Mouse (Mus musculus) liver, embryonic 15.5 days (tissue): ENCODE measurements around the gene Cwc22. TPM values are rescaled to one million over a fixed set of nuclear protein-coding genes. Genes with fewer than 3 reads are reported as not detected.

Experiments used
- ATAC-seq: fragments of 200-750 bp; cut with Nextera tagmentation; 2 replicates; pipeline ENCODE4 v1.8.0; 2017; ENCODE audit warnings: moderate number of reproducible peaks, mild to moderate bottlenecking, moderate library complexity; ENCODE audit not compliant: insufficient read depth
- H3K27ac ChIP-seq: fragments of 300-500 bp; sonication (generic); replicated peaks from 2 replicates; pipeline ENCODE4 v1.5.1; 2015; ENCODE audit warnings: mild to moderate bottlenecking, inconsistent platforms
- H3K27me3 ChIP-seq: fragments of 300-500 bp; sonication (generic); 2 replicates; pipeline ENCODE4 v1.6.1; 2015; ENCODE audit warnings: mild to moderate bottlenecking, inconsistent platforms
- H3K36me3 ChIP-seq: fragments of 300-500 bp; sonication (generic); replicated peaks from 2 replicates; pipeline ENCODE4 v1.6.1; 2015; ENCODE audit warnings: moderate library complexity, mild to moderate bottlenecking, inconsistent platforms
- H3K4me1 ChIP-seq: fragments of 300-500 bp; sonication (generic); replicated peaks from 2 replicates; pipeline ENCODE4 v1.6.1; 2015; ENCODE audit warnings: inconsistent platforms
- H3K4me2 ChIP-seq: fragments of 300-500 bp; sonication (generic); 2 replicates; pipeline ENCODE4 v1.6.1; 2015; ENCODE audit warnings: moderate library complexity, mild to moderate bottlenecking, inconsistent platforms
- H3K4me3 ChIP-seq: fragments of 300-500 bp; sonication (generic); replicated peaks from 2 replicates; pipeline ENCODE4 v1.5.1; 2015; ENCODE audit warnings: mild to moderate bottlenecking, inconsistent platforms
- H3K9ac ChIP-seq: fragments of 300-500 bp; sonication (generic); 2 replicates; pipeline ENCODE4 v1.6.1; 2015; ENCODE audit warnings: moderate library complexity, mild to moderate bottlenecking, inconsistent platforms
- H3K9me3 ChIP-seq: fragments of 300-500 bp; sonication (generic); replicated peaks from 2 replicates; pipeline ENCODE4 v1.6.1; 2016; ENCODE audit warnings: inconsistent platforms
- WGBS: fragments of 180-500 bp; shearing (Covaris S2); methylation state at CpG from one replicate; pipeline ENCODE4 v1.1.7; 2015; ENCODE audit warnings: mixed read lengths; ENCODE audit not compliant: insufficient replicate concordance; 5-methylcytosine and 5-hydroxymethylcytosine counted together
- polyA plus RNA-seq: library from polyadenylated mRNA; unstranded; fragments of >200 nt; fragmentation: Nextera tagmentation; extraction: Ambion mirVana; gene quantifications from 2 replicates; pipeline ENCODE4 v1.2.1, GENCODE M21; 2015

Gene Cwc22
- polyA plus RNA-seq, 1 experiment from 2014 or later = 11.7 TPM

DNA sequence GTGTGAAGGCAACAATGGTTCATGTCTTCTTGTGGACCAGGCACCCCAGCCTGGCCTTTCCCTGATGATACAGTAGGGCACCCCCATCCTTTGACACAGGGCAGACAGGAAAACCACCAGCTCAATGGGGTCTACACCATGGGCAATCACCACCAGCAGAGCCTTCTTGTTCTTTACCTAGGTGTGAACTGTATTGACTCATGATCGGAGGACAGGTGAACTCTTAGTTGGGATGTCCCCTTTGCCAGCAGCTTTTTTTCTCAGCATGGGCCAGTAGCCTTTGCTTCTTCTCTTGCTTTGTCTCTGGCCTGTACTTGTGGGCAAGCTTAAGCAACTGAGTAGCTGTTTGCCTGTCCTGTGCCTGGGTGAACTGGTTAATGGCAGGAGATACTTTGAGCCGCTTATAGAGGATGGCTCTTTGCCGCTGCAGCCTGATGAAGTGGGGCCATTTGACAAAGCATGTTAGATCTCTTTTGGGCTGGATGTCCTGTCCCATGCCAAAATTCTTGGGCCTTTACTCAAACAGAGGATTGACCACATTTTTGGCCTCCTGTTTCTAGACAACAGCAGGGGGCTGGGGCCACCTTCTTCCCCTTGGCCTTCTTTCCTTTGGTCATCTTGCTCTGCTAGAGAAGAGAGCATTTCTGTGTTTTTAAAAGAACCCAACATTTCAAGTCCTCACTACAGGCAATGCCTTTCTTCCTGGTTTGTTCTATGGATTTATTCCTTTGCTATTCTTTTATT is 16.4 kb upstream of the Cwc22 start:
- 80% methylated on average over 3 of the region's 3 CpGs for WGBS

DNA sequence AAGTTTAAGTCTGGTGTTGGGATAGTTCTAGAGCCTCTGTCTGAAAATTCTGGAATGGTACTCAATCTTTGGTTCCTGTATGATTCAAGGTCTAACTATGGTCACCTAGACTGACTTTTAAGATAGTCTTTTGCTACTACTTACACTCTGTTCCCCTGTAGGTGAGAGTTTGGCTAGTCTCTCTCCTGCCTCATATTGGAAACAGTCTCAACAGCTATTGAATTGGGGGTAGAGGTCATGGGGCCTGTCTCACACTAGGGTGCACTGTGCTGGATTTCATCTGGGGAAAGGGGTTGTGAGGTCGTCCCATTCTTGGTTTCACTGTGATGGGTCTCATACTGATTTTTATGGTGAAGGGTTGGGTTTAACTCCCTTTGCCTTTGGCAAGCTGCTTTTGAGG is 15.1 kb upstream of the Cwc22 start:
- no peak overlapping the region for H3K4me3 ChIP-seq
- no peaks in the 10 kb centered on the region for H3K27me3 ChIP-seq

More for the DNA sequence above, 16.4 kb upstream of the Cwc22 start:
- H3K9me3 ChIP-seq = no peaks in the 10 kb centered on the region
- no peaks in the 10 kb centered on the region for H3K4me1 ChIP-seq
- no peak overlapping the region for H3K27ac ChIP-seq
- H3K9ac ChIP-seq = no peak overlapping the region
- no peak overlapping the region for H3K4me3 ChIP-seq
- no peaks in the 10 kb centered on the region for H3K36me3 ChIP-seq
- H3K27me3 ChIP-seq = no peaks in the 10 kb centered on the region
- H3K4me2 ChIP-seq = no peak overlapping the region
- ATAC-seq = no peak

DNA sequence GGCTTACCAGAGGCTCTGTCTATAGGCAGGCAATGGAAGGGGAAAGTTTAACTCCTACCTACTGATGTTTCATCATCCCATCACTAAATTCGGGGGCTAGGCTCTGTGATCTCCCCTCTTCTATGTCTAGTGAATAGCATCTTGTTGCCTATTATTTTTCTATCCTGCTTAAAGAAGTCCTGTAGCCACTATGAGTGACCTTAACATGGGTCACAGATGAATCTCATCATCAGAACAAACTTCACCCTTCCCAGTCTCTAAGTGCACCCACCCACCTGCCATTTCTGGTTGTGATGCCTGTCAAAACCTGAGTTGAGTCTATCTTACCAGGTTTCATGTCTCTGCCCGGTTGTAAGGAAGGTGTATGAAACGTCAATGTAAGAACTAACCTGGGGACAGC is 14.5 kb upstream of the Cwc22 start:
- H3K4me3 ChIP-seq = no peak overlapping the region
- H3K27ac ChIP-seq = no peak overlapping the region
- no peaks in the 10 kb centered on the region for H3K4me1 ChIP-seq
- no peak overlapping the region for H3K9ac ChIP-seq
- no peak overlapping the region for H3K4me2 ChIP-seq
- no peak for ATAC-seq
- no peaks in the 10 kb centered on the region for H3K27me3 ChIP-seq
- H3K9me3 ChIP-seq = no peaks in the 10 kb centered on the region
- 51% methylated on average over 3 of the region's 3 CpGs for WGBS
- no peaks in the 10 kb centered on the region for H3K36me3 ChIP-seq

More for the DNA sequence above, 15.1 kb upstream of the Cwc22 start:
- Histone ChIP-seq H3K27ac (no peak overlapping the region), H3K36me3 (no peaks in the 10 kb centered on the region), H3K9ac (no peak overlapping the region), H3K4me2 (no peak overlapping the region), H3K9me3 (no peaks in the 10 kb centered on the region), H3K4me1 (no peaks in the 10 kb centered on the region)
- ATAC-seq = no peak
- 50% methylated on average over 1 of the region's 1 CpGs for WGBS

DNA sequence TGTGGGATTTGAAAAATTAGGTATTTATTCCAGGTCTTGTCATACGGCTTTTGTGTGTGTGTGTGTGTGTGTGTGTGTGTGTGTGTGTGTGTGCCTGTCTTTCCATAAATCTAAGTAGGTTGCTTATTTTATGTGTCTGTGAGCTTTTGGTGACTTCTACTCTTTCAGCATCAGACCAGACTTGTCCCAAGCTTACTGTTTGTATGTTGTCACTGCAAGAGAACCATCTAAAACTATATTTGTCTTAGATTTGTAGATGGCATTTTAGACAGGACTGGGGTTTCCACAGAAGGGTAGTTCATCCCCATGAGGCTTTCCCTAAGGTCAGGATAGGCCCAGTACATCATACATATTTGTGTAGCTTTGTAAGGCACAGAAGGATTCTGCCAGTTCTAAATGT is 13.2 kb upstream of the Cwc22 start:
- Histone ChIP-seq H3K36me3 (no peaks in the 10 kb centered on the region), H3K9me3 (no peaks in the 10 kb centered on the region), H3K4me1 (no peaks in the 10 kb centered on the region), H3K27ac (no peak overlapping the region), H3K4me3 (no peak overlapping the region), H3K9ac (no peak overlapping the region), H3K4me2 (no peak overlapping the region), H3K27me3 (no peaks in the 10 kb centered on the region)
- WGBS = 75% methylated on average over 1 of the region's 1 CpGs
- ATAC-seq = no peak

DNA sequence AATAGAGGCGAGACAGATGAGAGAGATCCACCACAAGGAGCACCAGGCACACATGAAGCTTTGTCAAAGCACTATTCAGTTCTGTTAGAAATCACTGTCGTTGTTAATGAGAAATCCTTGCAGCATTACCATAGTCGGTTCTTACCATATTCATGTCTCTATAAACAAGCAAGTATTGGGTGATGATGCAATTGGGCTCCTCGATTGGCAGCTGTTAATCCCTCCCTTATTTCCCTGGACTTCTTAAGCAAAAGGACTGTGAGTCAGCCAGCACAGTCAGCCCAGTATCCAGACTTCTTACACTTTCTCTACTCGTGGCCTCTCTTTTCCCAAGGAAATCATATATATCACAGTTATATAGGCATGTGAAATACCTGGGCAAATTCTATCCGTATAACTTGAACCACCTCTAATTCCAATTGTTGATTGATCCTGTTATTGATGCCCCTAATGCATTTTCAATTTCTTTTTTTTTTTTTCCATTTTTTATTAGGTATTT is 5.3 kb upstream of the Cwc22 start:
- H3K9ac ChIP-seq = no peak overlapping the region
- 62% methylated on average over 6 of the region's 6 CpGs for WGBS
- no peaks in the 10 kb centered on the region for H3K9me3 ChIP-seq
- no peaks in the 10 kb centered on the region for H3K36me3 ChIP-seq
- H3K27ac ChIP-seq = no peak overlapping the region
- no peak for ATAC-seq
- no peak overlapping the region for H3K4me3 ChIP-seq
- no peaks in the 10 kb centered on the region for H3K4me1 ChIP-seq
- no peak overlapping the region for H3K4me2 ChIP-seq
- no peaks in the 10 kb centered on the region for H3K27me3 ChIP-seq

DNA sequence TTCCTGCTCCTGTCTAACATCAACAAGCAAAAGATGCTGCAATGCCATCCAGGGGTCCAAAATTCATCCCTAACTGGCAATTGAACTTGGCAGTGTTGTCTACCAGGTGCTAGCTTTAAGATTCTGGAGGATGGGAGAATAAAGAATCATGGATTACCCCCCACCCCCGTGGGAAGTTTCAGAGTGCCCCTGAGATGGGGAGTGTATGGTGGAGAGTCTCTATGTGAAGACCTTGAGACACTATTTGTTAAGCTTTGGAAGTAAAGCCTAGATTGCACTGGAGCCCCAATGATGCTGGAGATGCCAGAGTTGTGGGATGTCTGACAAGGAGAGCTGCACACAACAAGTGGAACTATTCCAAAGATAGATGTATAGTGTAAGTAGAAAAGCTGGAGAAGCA is 3.9 kb upstream of the Cwc22 start:
- WGBS = 48% methylated on average over 1 of the region's 1 CpGs
- ATAC-seq = no peak
- no peaks in the 10 kb centered on the region for H3K27me3 ChIP-seq

DNA sequence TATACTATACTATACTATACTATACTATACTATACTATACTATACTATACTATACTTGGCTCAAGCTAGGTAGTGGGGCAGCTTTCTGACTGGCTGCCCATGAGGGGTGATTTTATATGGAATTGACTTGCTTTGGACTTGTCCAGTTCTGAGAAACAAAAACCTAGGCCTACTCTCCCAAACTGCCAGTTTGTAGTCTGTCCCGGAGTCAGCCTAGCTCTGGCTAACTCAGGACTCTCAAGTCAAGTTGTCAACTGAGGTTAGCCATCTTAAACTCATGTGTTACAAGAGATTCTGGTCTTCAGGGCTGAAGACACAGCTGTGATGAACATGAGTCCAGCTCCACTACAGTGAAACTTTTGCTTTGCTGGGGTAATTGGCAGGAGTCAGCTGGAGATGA is 3.3 kb upstream of the Cwc22 start:
- WGBS = 61% methylated on average over 1 of the region's 1 CpGs
- H3K9ac ChIP-seq = no peak overlapping the region

More for the DNA sequence above, 3.9 kb upstream of the Cwc22 start:
- no peak overlapping the region for H3K4me3 ChIP-seq
- no peak overlapping the region for H3K4me2 ChIP-seq
- no peak overlapping the region for H3K27ac ChIP-seq
- no peaks in the 10 kb centered on the region for H3K9me3 ChIP-seq
- no peaks in the 10 kb centered on the region for H3K36me3 ChIP-seq
- H3K4me1 ChIP-seq = peaks cover 4% of the 10 kb centered on the region
- H3K9ac ChIP-seq = no peak overlapping the region

DNA sequence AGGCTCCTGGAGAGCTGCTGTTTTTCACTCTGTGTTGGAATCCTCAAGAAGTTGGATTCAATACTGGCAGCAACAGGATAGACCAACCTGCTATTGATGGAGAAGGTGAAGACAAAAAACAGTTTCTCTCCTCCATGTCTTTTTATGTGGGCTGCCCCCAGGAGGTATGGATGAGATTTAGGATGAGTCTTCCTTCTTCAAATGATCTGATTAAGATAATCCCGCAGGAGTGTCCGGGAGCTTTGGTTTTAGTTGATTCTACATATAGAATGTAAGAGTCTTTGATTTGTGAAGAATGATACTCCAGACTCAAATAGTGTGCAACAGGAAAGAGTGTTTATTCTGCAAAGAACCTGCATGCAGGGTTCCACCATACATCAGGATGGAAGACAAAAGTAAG is 2.7 kb upstream of the Cwc22 start:
- no peak for ATAC-seq
- Histone ChIP-seq H3K36me3 (no peaks in the 10 kb centered on the region), H3K27me3 (no peaks in the 10 kb centered on the region), H3K4me3 (no peak overlapping the region), H3K4me1 (peaks cover 16% of the 10 kb centered on the region), H3K4me2 (no peak overlapping the region), H3K9ac (no peak overlapping the region), H3K27ac (no peak overlapping the region), H3K9me3 (no peaks in the 10 kb centered on the region)
- WGBS = 61% methylated on average over 2 of the region's 2 CpGs

More for the DNA sequence above, 3.3 kb upstream of the Cwc22 start:
- Histone ChIP-seq H3K4me1 (peaks cover 10% of the 10 kb centered on the region), H3K4me2 (no peak overlapping the region), H3K27me3 (no peaks in the 10 kb centered on the region), H3K27ac (no peak overlapping the region), H3K36me3 (no peaks in the 10 kb centered on the region), H3K9me3 (no peaks in the 10 kb centered on the region), H3K4me3 (no peak overlapping the region)
- ATAC-seq = no peak

DNA sequence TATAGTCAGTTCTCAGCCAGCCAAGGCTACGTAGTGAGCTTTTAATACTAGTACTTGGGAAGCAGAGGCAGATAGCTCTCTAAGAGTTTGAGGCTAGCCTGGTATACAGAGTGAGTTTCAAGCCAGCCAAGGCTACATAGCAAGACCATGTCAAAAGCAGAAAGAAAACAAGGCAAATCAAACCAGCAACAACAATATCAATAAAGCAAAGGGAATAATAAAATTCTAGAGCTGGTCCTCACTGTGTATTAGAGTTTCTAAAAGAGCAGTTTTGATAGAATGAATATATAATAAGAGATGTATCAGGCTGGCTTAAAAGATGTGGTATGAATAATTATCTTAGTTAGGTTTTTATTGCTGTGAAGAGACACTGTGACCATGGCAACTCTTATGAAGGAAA is 2.0 kb upstream of the Cwc22 start:
- Histone ChIP-seq H3K36me3 (no peaks in the 10 kb centered on the region), H3K27ac (no peak overlapping the region), H3K4me2 (no peak overlapping the region), H3K4me3 (no peak overlapping the region), H3K9ac (no peak overlapping the region), H3K4me1 (peaks cover 16% of the 10 kb centered on the region), H3K9me3 (no peaks in the 10 kb centered on the region), H3K27me3 (no peaks in the 10 kb centered on the region)
- no peak for ATAC-seq
- WGBS = 62% methylated on average over 1 of the region's 1 CpGs

DNA sequence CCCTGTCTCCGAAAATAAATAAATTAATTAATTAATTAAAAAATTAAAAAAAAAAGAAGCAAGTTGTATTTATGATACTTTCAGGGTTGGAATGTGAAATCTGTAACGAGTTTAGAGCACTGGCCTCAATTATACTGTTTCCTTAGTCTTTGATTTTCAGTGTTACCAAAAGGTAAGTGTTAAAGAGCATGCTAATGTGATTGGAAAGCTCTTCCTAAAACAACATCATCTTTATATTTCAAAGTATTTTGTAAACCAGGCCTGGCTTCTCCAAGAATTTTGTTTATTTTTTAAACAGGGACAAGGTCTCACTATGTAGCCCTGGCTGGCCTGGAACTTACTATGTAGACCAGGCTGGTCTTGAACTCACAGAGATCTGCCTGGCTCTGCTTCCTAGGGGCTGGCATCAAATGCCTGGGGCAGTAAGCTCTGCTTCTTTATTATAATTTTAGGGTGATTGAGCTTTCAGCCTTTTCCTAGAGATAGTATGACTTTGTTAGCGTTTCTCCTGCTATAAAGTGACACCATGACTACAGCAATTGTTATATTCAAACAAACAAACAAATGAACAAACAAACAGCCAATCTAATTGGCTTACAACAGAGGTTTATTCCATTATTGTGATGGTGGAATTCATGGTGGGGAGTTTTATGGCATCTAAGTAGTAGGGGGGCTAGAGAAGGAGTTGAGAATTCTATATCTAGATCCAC is 1.1 kb upstream of the Cwc22 start:
- H3K27me3 ChIP-seq = no peaks in the 10 kb centered on the region
- 49% methylated on average over 3 of the region's 3 CpGs for WGBS

DNA sequence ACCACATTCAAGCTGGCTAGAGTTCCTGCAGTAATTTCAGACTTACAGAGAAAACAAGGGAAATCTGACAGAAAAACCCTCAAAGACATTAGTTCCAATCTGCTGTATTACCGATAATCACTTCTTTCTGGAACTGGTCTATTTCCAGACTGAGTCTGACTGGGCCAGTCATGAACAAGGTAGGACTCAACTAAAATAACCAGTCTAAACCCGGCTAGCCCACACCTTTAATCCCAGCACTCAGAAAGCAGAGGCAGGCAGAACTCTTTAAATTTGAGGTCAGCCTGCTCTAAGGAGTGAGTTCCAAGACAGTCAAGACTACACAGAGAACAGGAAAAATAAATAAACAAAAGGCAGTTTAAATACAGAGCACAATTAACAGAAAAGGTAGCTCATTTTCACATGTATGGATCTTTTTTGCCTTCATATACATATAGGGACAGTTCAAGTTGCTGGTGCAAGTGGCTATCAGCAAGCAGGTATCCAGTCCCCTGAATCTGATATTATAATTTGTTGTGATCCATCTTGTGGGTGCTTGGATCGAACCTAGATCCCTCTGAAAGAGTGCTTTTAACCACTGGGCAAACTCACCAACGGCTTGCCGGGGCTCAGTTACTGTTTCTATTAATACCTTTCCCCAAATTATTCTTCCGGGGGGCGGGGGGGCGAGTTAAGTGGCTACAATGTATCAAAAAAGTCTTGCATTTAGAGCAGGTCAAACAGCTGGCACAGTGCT is 1.1 kb downstream of the Cwc22 start:
- 26% methylated on average over 8 of the region's 8 CpGs for WGBS
- Histone ChIP-seq H3K9me3 (no peaks in the 10 kb centered on the region), H3K9ac (peak overlapping the region; percentile 89), H3K4me2 (peak overlapping the region; percentile 78), H3K4me1 (peaks cover 16% of the 10 kb centered on the region), H3K27me3 (no peaks in the 10 kb centered on the region), H3K36me3 (no peaks in the 10 kb centered on the region), H3K27ac (0 out of 2 replicates have a peak overlapping the region, but pooled peaks have one; percentile 66), H3K4me3 (peak overlapping the region; percentile 87)
- no peak for ATAC-seq

More for the DNA sequence above, 1.1 kb upstream of the Cwc22 start:
- Histone ChIP-seq H3K9me3 (no peaks in the 10 kb centered on the region), H3K9ac (no peak overlapping the region), H3K4me2 (no peak overlapping the region), H3K27ac (no peak overlapping the region), H3K36me3 (no peaks in the 10 kb centered on the region), H3K4me1 (peaks cover 16% of the 10 kb centered on the region), H3K4me3 (no peak overlapping the region)
- no peak for ATAC-seq
